Mouse (Mus musculus): ENCODE measurements around the gene Osbpl9.

DNA sequence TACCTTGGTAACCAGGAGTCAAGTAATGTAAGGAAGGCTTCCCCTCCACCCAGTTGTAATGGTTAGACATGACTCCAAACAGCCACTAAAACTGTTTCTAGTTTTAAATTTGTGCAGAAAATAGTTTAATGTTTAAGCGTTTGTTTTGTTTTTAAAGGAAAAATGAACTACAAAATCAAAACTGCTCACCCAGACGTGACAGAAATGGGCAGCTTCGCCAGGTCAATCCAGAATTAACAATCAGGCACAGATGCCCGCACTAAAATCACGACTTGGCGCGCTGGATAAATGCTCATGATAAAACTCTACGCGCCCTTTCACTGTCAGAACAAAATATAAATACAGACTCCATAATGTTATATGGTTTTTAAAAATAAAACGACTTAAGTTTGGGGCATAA, 92.4 kb downstream of the Osbpl9 start:
- TF ChIP-seq MAX (IDR thresholded peaks at IDR 0.05; ENCODE audit: low read depth) (no peak), POLR2A (IDR thresholded peaks at IDR 0.05; ENCODE audit: insufficient read length, low read depth) (no peak), MYOG (IDR thresholded peaks at IDR 0.05; ENCODE audit: control insufficient read depth in 1 of 3, insufficient read depth in 1 of 3, insufficient read length in 2 of 3, low read depth in 2 of 3) (no peak), POLR2AphosphoS2 (IDR thresholded peaks at IDR 0.05; ENCODE audit: insufficient read length, low read depth) (no peak), SRF (IDR thresholded peaks at IDR 0.05; ENCODE audit: control insufficient read depth, insufficient read length, low read depth) (no peak), MYOD1 (IDR thresholded peaks at IDR 0.05; ENCODE audit: control insufficient read depth in 1 of 3, insufficient read length in 2 of 3, low read depth in 2 of 3) (no peak), USF1 (IDR thresholded peaks at IDR 0.05; ENCODE audit: low read depth) (no peak), CEBPB (IDR thresholded peaks at IDR 0.05; ENCODE audit: insufficient read depth, poor library complexity, severe bottlenecking) (no peak), E2F4 (IDR thresholded peaks at IDR 0.05; ENCODE audit: insufficient read depth) (no peak), TCF12 (IDR thresholded peaks at IDR 0.05; ENCODE audit: insufficient read depth, poor library complexity, severe bottlenecking) (no peak)
